Mouse (Mus musculus) mouse trophoblast stem cell (cell line): ENCODE results near the gene Ndufs3.

Experiments
- in situ Hi-C, 2 experiments: fragments of 300-500 bp; cut with MseI, MboI; formaldehyde crosslinking; loops; 2 replicates in 1 of 2; 3 replicates in 1 of 2; pipeline ENCODE4 v1.15.1; 2025

The Ndufs3 gene

DNA sequence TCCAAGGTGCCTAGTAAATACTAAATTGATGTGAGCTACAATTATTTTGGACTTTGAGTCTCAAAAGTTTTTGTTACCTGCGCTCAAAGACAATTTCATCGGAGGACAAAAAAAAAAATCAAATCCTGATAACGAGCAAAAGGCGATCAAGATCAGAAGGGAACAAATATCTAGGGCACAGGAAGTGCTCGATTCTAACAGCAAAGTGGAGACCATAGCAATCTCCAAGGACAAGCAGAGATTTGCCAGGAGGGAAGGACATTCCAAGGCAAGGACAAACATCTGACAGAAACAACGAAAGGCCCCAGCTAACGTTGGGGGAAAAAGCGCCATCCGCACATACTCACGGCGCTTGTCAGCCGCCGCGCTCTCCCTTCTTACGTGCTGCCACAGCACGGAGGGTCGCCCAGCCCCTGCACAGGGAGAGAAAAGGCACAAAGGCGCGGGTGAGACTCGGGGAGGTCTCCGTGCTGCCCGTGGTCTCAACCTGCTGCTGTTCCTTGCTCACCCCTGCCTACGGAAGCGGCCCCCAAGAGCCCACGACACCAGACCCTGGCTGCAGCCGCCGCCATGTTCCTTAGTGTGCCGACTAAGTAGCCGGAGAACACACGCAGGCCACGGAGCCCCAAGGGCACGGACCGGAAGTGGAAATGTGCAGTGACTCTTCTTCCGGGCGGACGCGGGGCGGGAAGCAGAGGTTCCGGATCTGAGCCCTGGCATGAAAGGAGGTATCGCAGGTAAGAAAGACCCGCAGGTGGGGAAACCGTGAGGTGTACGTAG lies at the start of gene Ndufs3, which contains the start of gene Kbtbd4:
TSS of gene Ndufs3 (minus strand) at position 752 of the 780 bp plus-strand sequence.
TSS of gene Kbtbd4 (plus strand) at position 665 of the 780 bp plus-strand sequence.
- in situ Hi-C loops, result no loop called here

GRCm38 (mm10) chr2:90953461-90953860 lies 48.8 kb upstream of the Ndufs3 start:
- in situ Hi-C loops, result no loop called here

DNA sequence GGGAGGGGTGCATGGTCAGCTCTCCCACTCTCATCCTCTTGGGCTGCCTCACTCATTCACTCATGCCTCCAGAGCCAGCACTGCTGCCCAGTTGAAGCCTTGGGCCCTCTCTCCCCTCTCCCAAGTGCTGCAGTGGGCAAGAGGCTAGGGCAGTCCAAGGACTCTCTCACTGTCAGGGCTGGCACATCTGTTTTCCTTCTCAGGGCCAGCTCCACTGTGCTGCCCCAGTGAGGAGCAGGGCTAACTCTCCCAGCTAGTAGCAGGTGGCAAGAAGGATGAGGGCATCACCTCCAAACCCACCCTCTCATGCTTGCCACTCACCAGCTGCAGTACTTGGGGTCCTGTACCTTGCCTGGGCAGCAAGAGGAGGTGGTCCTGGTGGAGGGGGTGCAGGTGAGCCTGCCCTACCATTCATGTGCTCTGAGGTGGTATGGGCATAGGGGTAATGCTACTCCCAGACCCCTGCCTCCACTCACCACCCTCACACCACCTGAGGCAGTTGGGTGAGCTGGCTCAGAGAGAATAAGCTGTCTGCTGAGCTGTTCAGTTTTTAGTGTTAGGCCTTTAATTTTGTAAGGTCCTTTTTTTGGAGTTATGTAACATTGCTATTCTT lies 46.1 kb upstream of the Ndufs3 start:
- in situ Hi-C loops, result no loop called here

DNA sequence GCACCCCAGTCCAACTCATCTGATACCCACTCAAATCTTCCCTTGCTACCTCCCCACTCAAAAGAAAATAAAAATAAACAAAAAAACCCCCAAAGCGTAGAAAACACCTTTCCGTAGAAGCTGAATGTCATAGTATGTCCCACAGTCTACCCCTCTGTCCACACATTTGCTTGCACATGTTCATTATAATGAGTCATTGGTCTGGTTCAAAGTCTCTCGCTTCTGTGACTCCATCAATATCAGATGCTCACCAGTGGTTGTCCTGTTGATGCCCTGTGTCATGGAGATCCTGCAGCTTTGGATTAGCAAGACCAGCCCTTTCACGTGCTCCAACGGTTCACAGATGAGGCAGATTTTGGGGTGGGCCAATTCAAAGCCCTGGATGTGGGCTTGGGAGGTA lies 45.5 kb upstream of the Ndufs3 start:
- in situ Hi-C loops, result no loop called here

GRCm38 (mm10) chr2:90941744-90942143 lies 37.1 kb upstream of the Ndufs3 start:
- in situ Hi-C loops, result no loop called here

GRCm38 (mm10) chr2:90940233-90941229 lies 35.9 kb upstream of the Ndufs3 start, which contains the start of gene Celf1:
TSS of gene Celf1 (plus strand) at chr2:90940382.
- in situ Hi-C loops, result no loop called here

GRCm38 (mm10) chr2:90939750-90940149 lies 35.1 kb upstream of the Ndufs3 start:
- in situ Hi-C loops, result no loop called here

DNA sequence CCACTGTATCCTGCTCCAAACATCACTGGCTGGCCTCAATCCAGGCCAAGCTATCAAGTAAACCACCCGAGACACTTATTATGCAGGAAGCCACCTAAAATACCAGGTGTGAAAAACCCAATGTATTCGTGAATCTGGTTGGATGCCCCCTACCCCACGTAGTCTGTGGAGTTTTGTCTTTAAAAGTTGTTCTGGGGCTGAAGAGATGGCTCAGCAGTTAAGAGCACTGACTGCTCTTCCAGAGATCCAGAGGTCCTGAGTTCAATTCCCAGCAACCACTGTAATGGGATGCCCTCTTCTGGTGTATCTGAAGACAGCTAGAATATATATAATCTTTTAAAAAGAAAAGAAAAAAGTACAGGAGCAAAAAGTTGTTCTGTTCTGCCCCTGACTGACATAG lies 33.7 kb upstream of the Ndufs3 start:
- in situ Hi-C loops, result no loop called here

DNA sequence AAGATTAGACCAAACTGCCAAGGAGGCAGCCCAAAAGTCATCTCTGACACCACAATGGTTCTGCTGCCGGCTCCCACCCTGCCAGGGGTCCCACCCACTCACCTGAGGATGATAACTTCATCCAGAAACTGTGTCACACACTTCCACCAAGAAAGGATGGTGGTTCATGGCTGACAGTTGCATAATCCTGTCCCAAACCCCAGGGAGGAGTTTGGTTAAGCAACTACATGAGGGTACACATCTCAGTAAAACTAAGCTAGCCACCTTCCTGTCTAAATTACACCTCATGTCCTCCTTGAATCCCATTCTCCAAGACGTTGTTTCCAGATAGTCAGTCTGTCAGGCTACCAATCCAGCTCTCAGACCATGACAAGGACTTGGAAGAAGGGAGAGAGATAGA lies 27.6 kb upstream of the Ndufs3 start:
- in situ Hi-C loops, result no loop called here

GRCm38 (mm10) chr2:90931829-90932228 lies 27.2 kb upstream of the Ndufs3 start:
- in situ Hi-C loops, result no loop called here

GRCm38 (mm10) chr2:90928566-90928965 lies 23.9 kb upstream of the Ndufs3 start:
- in situ Hi-C loops, result no loop called here

- in situ Hi-C loops, result no loop called here
These were observed 18.0 kb upstream of the Ndufs3 start for GRCm38 (mm10) chr2:90922636-90923035.

- in situ Hi-C loops, result no loop called here
These were observed 16.6 kb upstream of the Ndufs3 start for GRCm38 (mm10) chr2:90921178-90921577.

DNA sequence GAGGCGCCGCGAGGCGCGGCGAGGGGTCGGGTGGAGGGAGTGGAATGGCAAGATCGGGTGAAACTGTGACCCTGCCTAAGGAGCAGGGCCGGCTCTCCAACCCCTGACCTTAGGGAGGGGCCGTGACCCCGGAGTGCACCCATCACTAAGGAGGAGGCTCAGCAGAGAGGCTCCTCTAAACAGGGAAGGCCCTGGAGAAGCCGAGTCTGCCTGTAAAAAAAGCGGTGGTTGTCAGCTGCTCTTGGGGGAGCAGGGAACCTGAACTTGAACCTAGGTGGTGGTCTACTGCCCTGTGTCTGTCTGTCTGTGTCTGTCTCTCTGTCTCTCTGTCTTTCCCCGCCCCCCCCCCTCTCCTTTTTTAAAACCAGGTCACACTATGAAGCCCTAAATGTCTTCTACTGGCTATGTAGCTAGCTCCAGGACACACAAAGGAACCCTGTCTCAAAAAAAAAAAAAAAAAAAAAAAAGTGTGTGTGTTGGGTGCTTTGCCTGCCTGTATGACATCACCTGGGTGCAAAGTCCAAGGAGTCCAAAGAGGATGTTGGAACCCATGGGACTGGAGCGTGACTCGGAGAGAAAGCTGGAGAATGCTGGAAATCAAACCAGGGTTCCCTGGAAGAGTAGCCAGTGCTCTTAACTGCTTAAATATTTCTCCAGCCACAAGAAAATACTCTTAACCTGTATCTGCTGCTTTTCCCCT lies 13.5 kb upstream of the Ndufs3 start:
- in situ Hi-C loops, result no loop called here

DNA sequence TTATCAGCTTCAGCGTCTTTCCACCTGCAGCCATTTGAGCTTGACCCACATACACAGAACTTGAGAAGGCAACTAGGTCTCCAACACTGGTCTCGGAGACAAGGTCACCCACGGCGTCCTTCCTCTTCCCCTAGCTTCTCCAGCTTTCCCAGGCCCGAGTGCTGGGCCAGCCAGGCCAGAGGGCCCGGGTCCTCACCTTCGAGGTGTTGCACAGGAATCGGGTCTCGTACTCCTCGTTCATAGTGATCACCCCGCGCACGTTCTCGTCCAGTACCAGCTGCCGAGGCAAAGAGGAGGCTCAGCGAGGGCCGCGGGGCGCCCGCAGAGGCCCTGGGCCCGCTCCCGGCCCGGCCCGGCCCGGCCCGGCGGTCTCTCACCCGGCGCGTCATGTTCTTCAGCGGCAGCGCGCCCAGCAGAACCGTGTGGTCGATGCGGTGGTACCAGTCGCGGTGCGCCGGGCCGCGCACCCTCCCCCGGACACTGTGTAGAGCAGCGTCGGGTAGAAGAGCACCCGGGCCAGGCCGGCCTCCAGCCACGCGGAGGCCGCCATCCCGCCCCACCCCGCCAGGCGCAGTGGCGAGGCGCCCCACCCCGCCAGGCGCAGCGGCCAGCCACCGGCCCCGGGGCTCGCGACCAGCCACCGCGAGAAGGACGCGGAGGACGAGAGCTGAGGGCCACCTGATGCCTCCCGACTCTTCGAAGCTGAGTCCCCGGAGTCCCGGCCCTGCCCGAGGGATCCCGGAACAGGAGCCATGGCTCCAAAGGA lies 12.8 kb upstream of the Ndufs3 start:
- in situ Hi-C loops, result no loop called here

- in situ Hi-C loops, result no loop called here
These were observed 12.1 kb upstream of the Ndufs3 start for GRCm38 (mm10) chr2:90916560-90917232.

GRCm38 (mm10) chr2:90915516-90915915 lies 10.9 kb upstream of the Ndufs3 start:
- in situ Hi-C loops, result no loop called here

- in situ Hi-C loops, result no loop called here
These were observed 9.0 kb upstream of the Ndufs3 start for GRCm38 (mm10) chr2:90913671-90914070.

GRCm38 (mm10) chr2:90911668-90912067 lies 7.0 kb upstream of the Ndufs3 start:
- in situ Hi-C loops, result no loop called here

DNA sequence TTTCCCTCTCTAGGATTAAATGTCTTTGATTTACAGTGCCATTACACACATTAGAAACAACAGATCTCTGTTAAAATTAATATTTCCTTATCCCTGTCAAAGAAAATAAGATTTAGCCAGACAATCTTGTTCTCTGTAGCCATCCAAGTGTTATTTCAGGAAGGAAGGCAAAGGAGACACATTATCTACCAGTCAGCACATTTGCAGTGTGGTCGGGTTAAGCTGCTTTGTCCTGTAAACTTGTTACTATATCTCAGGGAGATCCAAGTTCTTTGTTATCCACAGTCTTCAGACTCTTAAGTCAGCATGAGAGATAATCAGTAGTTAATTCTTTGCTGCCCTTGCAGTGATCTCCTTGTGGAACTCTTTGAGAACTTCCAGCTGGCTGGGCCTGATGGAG lies 6.2 kb upstream of the Ndufs3 start:
- in situ Hi-C loops, result no loop called here
